Mouse (Mus musculus): ENCODE measurements at regions not wholly inside any gene's neighbourhood (a gene's known extent, or its start where the extent isn't known, plus 50 kb on each side); places are given as distances from the start of the nearest gene placed in this dataset.

DNA sequence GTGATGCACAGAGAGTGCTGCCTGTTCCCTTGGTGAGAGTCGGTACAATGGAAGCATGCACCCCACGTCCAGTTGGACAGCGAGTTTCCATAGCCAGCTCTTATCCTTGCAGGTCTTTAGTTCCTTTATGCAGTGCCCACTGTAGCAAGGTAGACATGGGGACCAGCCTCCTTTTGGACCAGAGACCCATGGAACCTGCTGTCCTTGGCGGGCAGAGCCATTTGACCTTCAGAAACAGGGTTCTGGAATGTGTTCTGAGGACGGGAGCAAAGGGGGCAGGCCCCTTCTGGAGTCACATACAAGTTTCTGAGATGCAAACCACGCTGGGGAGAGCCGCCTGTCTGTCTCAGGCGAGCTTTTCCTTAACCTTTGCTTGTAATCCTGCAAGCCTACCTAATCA lies 188.1 kb downstream of the Emx2 start:
- Histone ChIP-seq H3K4me3 (no peak overlapping the region), H3K4me1 (no peaks in the 10 kb centered on the region), H3K4me2 (no peak overlapping the region), H3K9ac (no peak overlapping the region), H3K27me3 (replicated peaks) (no peaks in the 10 kb centered on the region), H3K36me3 (no peaks in the 10 kb centered on the region), H3K27ac (replicated peaks) (no peak overlapping the region), H3K9me3 (no peaks in the 10 kb centered on the region)
- WGBS = 67% methylated on average over 8 of the region's 8 CpGs
- ATAC-seq (ENCODE audit: extremely low read depth, insufficient number of reproducible peaks, low FRiP score, low TSS enrichment) = no peak

DNA sequence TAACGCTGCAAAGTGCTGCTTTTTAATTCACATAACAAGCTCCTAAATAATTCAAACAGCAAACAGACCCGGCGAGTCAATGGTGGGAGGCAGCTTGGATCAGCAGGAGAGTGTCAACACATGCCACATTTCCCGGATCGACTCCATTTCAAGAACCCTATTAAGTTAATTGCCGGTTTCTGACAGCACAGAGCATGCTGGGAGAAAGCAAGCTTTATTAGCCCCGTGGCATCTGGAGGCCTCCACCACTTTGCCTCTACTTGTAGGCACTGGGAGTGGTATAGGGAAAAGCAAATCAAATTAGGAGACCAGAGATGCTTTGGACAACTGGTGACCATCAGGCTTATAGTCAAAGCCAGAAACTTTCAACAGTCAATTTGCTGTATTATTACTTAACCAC lies 188.5 kb downstream of the Emx2 start:
- Histone ChIP-seq H3K4me2 (no peak overlapping the region), H3K9ac (no peak overlapping the region), H3K27me3 (replicated peaks) (no peaks in the 10 kb centered on the region), H3K36me3 (no peaks in the 10 kb centered on the region), H3K4me3 (no peak overlapping the region), H3K4me1 (no peaks in the 10 kb centered on the region), H3K27ac (replicated peaks) (no peak overlapping the region), H3K9me3 (no peaks in the 10 kb centered on the region)
- 67% methylated on average over 7 of the region's 7 CpGs for WGBS
- ATAC-seq (ENCODE audit: extremely low read depth, insufficient number of reproducible peaks, low FRiP score, low TSS enrichment) = no peak

DNA sequence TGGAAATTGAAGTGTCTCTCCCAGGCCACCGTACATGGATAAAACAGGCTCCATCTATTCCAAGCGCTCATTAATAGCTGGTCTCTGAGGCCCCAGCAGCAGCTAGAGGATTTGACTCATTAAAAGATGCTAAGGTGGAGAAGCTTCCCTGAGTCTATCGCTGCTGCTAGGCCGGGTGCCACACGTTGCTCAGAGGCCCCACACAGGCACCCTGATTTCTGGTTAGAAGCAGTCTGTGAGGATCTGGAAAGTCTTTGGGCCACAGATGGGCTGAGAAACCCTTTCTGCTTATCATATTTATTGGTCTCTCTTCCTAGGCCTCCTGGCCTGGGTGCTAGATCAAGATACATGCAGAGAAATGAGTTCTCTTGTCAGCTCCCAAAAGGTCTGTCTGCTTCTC lies 191.2 kb downstream of the Emx2 start:
- H3K4me3 ChIP-seq = no peak overlapping the region
- ATAC-seq (ENCODE audit: extremely low read depth, insufficient number of reproducible peaks, low FRiP score, low TSS enrichment) = no peak
- H3K27ac ChIP-seq (replicated peaks) = no peak overlapping the region
- H3K27me3 ChIP-seq (replicated peaks) = no peaks in the 10 kb centered on the region
- H3K9me3 ChIP-seq = no peaks in the 10 kb centered on the region
- no peak overlapping the region for H3K4me2 ChIP-seq
- WGBS = 80% methylated on average over 5 of the region's 5 CpGs
- no peaks in the 10 kb centered on the region for H3K4me1 ChIP-seq
- no peaks in the 10 kb centered on the region for H3K36me3 ChIP-seq
- no peak overlapping the region for H3K9ac ChIP-seq

DNA sequence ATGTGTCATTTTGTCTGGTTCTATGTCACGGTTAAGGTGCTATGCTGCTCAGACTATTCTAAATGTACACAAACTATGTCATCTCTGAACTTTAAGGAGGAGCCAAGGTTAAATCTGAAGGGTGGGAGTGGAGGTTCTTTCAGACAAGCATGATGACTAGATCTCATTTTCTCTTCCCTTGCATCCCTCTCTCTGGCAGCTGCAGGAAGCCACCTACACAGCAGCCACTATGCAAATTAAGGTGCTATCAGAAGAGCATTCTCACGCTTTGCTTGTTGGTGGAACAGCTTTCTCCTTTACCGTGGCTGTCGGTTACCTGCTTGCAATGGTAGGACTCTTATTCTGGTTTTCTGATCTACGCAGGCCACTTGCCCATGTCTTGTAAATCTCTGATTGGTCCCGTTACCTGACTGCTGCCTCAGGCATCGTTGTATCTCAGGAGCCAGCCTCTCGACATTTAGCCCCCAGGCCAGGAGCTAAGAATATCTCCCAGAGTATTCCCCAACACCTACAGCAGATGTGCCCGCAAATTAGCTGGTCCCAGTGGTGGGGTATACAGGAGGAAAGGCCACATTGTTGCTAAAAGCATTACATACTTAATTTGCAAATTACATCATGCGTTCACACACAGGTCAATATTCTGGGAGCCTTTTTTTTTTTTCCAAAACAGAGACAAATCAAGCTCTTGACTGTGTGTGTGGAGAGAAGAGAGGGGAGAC lies 192.6 kb downstream of the Emx2 start:
- Histone ChIP-seq H3K9ac (no peak overlapping the region), H3K4me1 (no peaks in the 10 kb centered on the region), H3K27ac (replicated peaks) (no peak overlapping the region), H3K4me3 (no peak overlapping the region), H3K27me3 (replicated peaks) (no peaks in the 10 kb centered on the region), H3K36me3 (no peaks in the 10 kb centered on the region), H3K9me3 (no peaks in the 10 kb centered on the region), H3K4me2 (no peak overlapping the region)
- no peak for ATAC-seq (ENCODE audit: extremely low read depth, insufficient number of reproducible peaks, low FRiP score, low TSS enrichment)
- WGBS = 55% methylated on average over 10 of the region's 10 CpGs

DNA sequence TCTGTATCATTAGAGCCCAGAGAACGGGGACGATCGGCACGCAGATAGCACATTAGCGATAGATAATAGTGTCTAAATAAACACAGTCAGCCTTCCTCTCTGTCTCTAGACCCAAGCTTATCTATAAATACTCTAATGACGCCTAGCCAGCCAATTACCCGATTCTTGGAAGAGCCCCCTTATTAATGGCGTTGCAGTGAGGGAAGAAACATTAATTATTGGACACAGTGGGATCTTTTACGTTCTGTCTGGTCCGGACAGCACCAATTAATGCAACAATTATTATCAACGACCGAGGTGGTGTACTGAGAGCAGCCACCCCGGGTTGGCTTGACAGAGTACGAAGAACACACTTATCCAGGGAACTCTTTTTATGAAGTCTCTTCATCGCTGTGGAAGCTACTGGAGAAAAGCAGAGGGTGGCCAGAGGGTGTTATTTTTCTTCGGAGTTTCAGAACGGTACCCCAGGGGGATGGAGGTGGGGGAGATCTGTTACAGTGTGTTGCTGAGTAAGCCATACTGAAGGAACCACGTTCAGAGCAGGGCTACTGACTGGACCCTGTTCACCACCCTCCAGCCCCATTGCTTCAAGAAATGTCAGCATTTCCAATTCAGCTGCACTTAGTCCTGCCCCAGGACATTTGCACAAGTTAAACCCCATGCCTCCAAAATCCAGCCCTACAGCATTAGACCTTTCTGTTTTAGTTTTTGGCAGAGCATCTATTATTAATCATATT lies 195.6 kb downstream of the Emx2 start:
- H3K9ac ChIP-seq = no peak overlapping the region
- H3K4me2 ChIP-seq = no peak overlapping the region
- H3K36me3 ChIP-seq = no peaks in the 10 kb centered on the region
- H3K9me3 ChIP-seq = no peaks in the 10 kb centered on the region
- ATAC-seq (ENCODE audit: extremely low read depth, insufficient number of reproducible peaks, low FRiP score, low TSS enrichment) = no peak
- H3K4me1 ChIP-seq = no peaks in the 10 kb centered on the region
- no peak overlapping the region for H3K4me3 ChIP-seq
- WGBS = 50% methylated on average over 18 of the region's 18 CpGs
- no peaks in the 10 kb centered on the region for H3K27me3 ChIP-seq (replicated peaks)
- no peak overlapping the region for H3K27ac ChIP-seq (replicated peaks)

DNA sequence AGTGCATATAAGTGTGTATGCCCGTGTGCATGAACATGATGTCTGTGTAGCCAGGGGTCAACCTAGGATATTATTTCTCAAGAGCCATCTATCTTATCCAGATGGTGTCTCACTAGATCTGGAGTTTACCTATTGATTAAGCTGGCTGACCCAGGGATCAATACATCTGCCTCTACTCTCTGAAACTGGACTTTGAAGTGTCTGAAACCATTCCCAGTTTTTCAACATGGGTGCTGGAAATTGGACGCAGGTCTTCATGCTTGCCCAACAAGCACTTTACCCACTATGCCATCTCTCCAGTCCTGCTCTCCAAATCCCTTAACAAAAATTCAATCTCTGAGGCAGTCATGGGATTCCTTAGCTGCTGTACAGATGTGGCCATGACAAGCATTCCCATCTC lies 197.1 kb downstream of the Emx2 start:
- Histone ChIP-seq H3K4me3 (no peak overlapping the region), H3K27me3 (replicated peaks) (no peaks in the 10 kb centered on the region), H3K4me1 (no peaks in the 10 kb centered on the region), H3K9me3 (no peaks in the 10 kb centered on the region), H3K36me3 (no peaks in the 10 kb centered on the region), H3K4me2 (no peak overlapping the region), H3K27ac (replicated peaks) (no peak overlapping the region), H3K9ac (no peak overlapping the region)
- 75% methylated on average over 2 of the region's 2 CpGs for WGBS
- ATAC-seq (ENCODE audit: extremely low read depth, insufficient number of reproducible peaks, low FRiP score, low TSS enrichment) = no peak

DNA sequence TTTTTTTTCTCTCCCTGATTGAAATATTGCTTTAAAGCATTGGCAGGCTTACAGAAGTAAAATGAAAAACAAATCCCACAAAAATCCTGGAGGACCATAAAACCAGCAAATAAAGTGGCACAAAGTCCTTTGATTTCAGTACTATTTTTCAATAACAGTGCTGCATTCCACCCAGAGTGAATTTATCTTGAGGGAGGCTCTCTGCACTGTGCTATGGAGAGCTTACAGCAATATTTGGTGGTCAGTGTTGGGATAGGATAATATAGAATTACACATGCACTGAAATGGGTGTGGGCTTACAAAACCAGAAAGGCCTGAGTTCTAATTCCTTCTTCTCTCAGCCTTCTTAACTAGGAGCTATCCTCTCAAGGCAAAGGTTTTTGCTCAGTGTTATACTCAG lies 211.6 kb downstream of the Emx2 start:
- Histone ChIP-seq H3K4me1 (no peaks in the 10 kb centered on the region), H3K4me2 (no peak overlapping the region), H3K36me3 (no peaks in the 10 kb centered on the region), H3K4me3 (no peak overlapping the region), H3K27ac (replicated peaks) (no peak overlapping the region), H3K9me3 (no peaks in the 10 kb centered on the region), H3K27me3 (replicated peaks) (no peaks in the 10 kb centered on the region), H3K9ac (no peak overlapping the region)
- no peak for ATAC-seq (ENCODE audit: extremely low read depth, insufficient number of reproducible peaks, low FRiP score, low TSS enrichment)

DNA sequence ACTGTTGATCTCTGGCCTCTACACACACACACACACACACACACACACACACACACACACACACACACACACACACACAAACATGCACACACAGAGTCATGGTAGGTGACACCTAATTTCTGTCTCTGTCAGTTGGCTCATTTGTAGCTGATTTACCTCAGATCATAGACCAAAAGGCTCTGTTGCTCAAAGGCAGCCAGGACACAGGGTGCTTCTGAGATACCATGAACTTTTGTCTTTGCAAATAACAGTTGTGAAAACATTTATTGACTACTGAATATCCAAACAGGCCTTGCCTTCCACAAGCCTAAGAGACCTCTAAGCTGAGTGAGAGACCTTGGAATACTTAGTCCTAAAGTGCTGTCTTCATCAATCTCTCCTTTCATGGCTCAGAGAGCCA lies 215.4 kb downstream of the Emx2 start:
- no peaks in the 10 kb centered on the region for H3K36me3 ChIP-seq
- H3K27me3 ChIP-seq (replicated peaks) = no peaks in the 10 kb centered on the region
- no peaks in the 10 kb centered on the region for H3K9me3 ChIP-seq
- H3K4me2 ChIP-seq = no peak overlapping the region
- no peaks in the 10 kb centered on the region for H3K4me1 ChIP-seq
- H3K27ac ChIP-seq (replicated peaks) = no peak overlapping the region
- H3K9ac ChIP-seq = no peak overlapping the region
- no peak for ATAC-seq (ENCODE audit: extremely low read depth, insufficient number of reproducible peaks, low FRiP score, low TSS enrichment)
- no peak overlapping the region for H3K4me3 ChIP-seq

DNA sequence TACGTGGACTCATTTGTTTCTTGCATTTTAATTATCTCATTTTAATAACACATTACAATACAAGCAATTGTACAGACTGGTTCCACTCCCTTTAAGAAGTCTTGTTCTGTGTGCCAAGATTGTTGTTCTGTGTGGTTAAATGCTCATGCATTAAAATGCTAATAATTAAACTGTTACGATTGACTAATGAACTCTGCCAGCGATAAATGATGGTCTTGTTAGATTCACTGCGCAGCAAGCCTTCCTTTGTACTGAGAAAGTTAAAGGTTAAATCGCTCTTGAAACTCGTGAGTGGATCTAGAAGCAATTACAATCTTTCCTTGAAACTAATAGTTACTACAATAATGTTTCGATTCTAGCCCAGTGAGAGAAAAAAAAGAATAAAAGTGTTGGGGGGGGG lies 221.0 kb downstream of the Emx2 start:
- H3K4me1 ChIP-seq = no peaks in the 10 kb centered on the region
- no peak overlapping the region for H3K4me2 ChIP-seq
- no peak for ATAC-seq (ENCODE audit: extremely low read depth, insufficient number of reproducible peaks, low FRiP score, low TSS enrichment)
- H3K27me3 ChIP-seq (replicated peaks) = no peaks in the 10 kb centered on the region
- H3K4me3 ChIP-seq = no peak overlapping the region
- WGBS = 77% methylated on average over 7 of the region's 7 CpGs
- no peaks in the 10 kb centered on the region for H3K9me3 ChIP-seq
- H3K36me3 ChIP-seq = no peaks in the 10 kb centered on the region
- no peak overlapping the region for H3K27ac ChIP-seq (replicated peaks)
- no peak overlapping the region for H3K9ac ChIP-seq

DNA sequence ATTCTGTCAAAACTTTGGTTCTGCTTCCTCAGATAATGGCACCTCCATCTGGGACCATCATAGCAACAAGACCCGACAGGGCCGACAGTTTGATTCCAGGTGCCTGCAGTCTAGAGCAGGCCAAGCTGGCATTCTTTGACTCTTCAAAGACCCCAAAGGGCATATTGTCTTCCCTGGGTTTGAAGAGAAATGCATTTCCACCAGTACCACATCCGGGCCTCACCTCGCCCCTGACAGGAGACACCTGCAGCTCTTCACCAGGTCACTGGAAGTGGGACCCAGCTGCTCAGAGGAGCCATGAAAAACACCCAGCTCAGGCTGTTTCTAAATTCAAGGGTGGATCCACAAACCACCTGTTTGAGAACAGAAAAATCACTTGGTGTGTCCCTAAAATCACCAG lies 222.2 kb downstream of the Emx2 start:
- no peak overlapping the region for H3K27ac ChIP-seq (replicated peaks)
- H3K4me3 ChIP-seq = no peak overlapping the region
- WGBS = 81% methylated on average over 4 of the region's 4 CpGs
- H3K9me3 ChIP-seq = no peaks in the 10 kb centered on the region
- H3K9ac ChIP-seq = no peak overlapping the region
- no peak for ATAC-seq (ENCODE audit: extremely low read depth, insufficient number of reproducible peaks, low FRiP score, low TSS enrichment)
- H3K4me1 ChIP-seq = no peaks in the 10 kb centered on the region
- H3K36me3 ChIP-seq = no peaks in the 10 kb centered on the region
- H3K27me3 ChIP-seq (replicated peaks) = no peaks in the 10 kb centered on the region
- no peak overlapping the region for H3K4me2 ChIP-seq

DNA sequence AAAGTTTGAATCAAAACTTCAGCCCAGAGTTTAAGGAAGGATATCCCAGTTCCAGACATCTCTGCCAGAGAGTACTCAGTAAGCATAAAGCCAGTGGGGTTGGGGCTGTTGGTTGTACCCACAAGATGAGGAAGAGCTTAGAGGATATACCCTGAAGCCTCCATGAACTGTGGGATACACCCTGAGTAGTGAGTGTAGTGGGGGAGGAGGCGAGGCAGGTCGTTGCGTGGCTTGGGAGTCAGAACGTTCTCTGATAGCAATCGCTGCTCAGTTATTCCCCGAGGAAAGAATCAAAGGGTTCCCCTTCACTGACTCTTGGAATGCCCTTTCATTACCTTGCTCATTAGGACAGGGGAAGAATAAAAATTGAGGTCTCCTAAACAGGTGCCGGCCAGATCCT lies 226.1 kb downstream of the Emx2 start:
- H3K36me3 ChIP-seq = no peaks in the 10 kb centered on the region
- no peaks in the 10 kb centered on the region for H3K4me1 ChIP-seq
- H3K9ac ChIP-seq = no peak overlapping the region
- no peak for ATAC-seq (ENCODE audit: extremely low read depth, insufficient number of reproducible peaks, low FRiP score, low TSS enrichment)
- H3K4me3 ChIP-seq = no peak overlapping the region
- 0 out of 2 replicates have a peak, but pooled peaks cover 2% of the 10 kb centered on the region for H3K27me3 ChIP-seq (replicated peaks)
- 73% methylated on average over 7 of the region's 7 CpGs for WGBS
- no peak overlapping the region for H3K27ac ChIP-seq (replicated peaks)
- no peaks in the 10 kb centered on the region for H3K9me3 ChIP-seq
- no peak overlapping the region for H3K4me2 ChIP-seq

Measured in heart, embryonic 13.5 days (tissue).